Mouse (Mus musculus) T-helper 2 cell (primary cell): Measurements from ENCODE around the gene Rpl41.
"Not testable (repeated sequence)": the region's sequence is repeated elsewhere in the genome, so short reads cannot be mapped to it uniquely, and the experiment has no call there.

Experiments
- in situ Hi-C: fragments of 300-600 bp; cut with MboI, MseI; formaldehyde crosslinking; loops from one replicate; pipeline ENCODE4 v1.15.1; 2025; ENCODE audit warnings: high pct_unique_total_duplicates

Rpl41 gene

DNA sequence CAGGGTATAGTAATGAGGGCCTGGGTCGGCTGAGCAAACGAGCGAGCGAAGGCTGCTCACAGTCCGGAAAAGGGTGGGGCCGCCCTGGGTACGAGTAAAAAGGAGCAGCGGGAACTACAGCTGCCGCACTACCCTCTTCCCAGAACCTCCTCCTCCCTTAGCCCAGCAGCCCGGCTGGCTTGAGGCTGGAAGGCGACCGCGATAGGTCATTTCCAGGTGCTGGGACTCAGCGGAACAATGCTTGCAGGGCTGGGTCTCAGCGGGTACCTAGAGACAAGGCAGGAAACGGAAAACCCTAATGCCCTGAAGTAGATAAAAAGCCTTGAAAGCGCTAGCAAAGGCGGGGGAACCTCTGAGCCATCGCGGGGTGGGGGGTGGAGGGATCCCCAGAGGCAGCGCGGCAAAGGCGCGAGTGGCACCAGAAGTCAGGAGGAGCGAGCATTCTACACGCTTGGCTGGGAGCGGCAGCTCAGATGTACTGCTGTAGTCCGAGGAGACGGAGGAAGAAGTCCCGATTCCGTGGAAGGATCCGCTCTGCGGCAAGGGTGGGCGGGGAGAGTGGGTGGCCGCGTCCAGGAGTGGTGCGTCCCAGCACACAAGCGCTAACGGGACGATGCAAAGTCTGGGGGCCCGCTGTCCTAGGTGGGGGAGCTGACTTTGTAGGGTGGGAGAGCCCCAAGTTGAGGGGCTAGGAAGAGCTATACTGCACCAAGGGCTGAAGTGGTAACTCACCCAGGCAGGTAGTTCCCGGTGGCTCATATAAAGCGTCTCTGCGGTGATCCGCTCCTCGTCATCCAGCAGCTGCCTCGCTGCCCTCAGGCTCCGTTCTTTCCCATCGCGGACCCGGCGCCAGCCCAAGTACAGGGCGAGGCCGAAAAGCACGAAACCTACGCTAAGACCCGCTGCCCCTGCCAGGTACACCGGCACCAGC, 24.1 kb downstream of the Rpl41 start:
- in situ Hi-C loops, result loop anchor here (5.0 kb wide), 1 partner anchor 33 kb away; the partner anchor contains the start of gene Myl6

DNA sequence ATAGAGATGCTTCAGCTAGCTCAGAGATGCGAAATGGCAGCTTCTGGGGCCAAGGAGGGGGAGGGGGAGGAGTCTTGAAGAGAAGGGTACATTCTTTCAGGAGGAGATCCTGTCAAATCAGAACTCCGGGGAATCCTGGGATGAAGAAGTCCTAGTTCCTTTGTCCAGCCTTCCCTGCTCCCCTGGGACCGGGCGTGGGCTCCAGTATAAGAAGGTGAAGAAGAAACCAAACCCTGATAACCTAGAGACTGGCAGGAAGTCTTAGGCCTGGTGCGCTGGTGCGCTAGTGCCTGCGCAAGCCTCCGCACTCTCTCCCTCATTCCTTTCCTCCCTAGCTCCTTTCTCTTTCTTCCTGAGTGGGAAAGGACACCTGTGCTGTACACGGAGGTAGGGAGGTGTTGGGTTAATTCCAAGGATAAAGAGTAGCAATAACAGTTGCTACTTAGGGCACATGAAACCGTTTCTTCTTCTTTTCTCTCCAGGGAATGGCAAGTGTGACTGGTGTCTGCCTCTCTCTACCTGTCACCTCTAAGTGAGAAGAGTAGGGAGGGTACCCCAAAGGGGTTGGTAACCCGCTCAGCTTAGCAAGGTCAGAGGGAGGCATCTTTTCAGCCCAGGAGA, 24.9 kb downstream of the Rpl41 start:
- in situ Hi-C loops, result no loop called here

DNA sequence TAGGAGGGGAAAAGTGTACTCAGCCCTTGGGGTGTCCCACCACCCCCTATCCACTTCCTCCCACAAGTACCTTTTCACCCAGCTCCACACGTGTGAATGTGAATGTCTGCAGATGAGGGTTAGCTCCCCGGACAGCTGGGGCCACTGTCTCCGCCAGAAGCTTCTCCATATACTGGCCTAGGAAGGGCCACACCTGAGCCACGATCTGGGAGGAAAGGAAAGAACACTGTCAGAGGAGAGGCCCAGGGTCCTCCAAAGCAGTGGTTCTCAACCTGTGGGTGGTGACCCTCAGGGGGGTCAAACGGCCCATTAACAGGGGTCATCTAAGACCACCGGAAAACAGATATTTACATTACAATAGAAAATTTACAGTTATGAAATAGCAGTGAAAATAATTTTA, 26.8 kb downstream of the Rpl41 start:
- in situ Hi-C loops, result no loop called here

DNA sequence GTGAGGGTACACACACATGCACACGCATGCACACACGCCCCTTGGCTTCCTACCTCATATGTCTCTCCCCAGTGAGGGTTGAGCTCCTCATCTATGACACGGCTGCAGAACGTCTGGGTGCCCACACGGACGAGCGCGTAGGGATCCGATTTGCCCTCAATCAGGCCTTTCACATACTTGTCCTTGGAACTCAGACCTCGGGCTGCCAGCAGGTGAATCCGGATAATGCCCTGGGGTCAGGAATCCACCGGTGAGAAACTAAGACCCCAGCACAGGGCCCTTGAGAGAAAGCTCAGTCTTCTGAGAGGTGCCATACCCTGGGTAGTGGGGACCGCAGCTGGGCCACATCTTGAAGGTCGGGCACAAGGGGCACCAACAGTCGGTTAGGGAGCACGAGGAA, 28.5 kb downstream of the Rpl41 start:
- in situ Hi-C loops, result no loop called here

DNA sequence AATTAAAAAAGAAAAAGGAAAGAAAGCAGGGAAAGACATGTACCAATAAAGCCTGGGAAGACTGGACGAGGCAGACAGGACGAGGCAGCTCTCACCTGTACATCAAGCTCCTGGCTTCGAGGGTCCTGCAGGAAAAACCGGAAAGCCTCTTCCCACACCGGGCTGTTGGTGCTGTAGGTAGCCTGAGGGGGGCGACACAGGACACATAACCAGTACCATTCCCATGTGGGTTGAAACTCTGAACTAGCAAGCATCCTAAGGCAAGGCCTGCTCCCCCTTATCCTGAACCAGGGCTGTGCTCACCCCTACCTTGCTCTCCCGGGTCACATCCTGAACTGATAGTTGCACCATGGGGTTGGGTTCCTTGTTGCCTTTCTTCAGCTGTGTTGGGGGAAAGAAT, 30.3 kb downstream of the Rpl41 start:
- in situ Hi-C loops, result no loop called here

DNA sequence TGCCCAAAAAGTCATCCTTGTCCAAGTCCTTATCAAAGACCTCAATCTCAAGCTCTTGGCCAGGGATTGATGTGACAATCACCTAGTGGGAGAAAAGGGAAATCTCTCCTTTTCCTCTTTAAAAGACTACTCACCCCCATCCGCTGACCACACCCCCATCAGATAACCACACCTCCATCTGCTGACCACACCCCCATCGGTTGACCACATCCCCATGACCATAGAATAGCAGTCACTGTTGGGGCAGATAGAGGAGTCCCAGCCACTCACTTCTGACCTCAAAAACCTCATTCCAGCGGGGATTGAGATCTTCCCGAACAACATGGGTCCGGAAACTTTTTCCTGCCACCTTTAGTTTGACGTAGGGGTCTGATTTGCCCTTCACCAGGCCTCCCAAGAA, 32.4 kb downstream of the Rpl41 start:
- in situ Hi-C loops, result no loop called here

DNA sequence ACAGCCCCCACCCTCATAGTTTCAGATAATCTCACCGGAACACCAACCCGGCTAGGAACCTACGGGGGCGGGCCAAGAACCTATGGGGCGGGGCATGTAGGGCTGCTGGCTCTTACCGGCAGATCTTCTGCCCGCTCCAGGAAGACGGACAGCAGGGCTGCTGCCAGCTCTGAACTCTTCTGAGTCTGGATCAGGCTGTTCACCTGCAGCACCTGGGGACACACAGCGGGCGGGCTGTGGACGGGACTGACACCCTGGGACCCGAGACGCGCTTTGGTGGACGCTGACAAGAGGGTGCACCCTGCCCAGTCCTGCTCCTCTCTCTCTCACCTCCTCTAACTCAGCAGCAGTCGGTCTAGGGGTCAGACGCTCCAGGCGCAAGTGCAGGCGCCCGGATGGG, 33.1 kb downstream of the Rpl41 start:
- in situ Hi-C loops, result no loop called here

DNA sequence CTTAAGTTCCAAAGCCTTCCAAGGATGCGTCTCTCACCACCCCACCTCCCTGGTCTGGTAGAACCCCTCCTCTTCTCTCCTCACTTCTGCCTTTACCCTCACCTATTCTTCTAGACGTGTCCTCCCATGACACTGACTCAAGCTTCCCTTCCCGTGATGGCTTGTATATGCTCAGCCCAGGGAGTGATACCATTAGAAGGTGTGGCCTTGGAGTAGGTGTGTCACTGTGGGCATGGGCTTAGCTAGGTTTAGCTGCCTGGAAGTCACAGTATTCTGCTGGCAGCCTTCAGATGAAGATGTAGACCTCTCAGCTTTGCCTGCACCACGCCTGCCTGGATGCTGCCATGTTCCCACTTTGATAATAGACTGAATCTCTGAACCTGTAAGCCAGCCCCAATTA, 34.1 kb downstream of the Rpl41 start:
- in situ Hi-C loops, result no loop called here

DNA sequence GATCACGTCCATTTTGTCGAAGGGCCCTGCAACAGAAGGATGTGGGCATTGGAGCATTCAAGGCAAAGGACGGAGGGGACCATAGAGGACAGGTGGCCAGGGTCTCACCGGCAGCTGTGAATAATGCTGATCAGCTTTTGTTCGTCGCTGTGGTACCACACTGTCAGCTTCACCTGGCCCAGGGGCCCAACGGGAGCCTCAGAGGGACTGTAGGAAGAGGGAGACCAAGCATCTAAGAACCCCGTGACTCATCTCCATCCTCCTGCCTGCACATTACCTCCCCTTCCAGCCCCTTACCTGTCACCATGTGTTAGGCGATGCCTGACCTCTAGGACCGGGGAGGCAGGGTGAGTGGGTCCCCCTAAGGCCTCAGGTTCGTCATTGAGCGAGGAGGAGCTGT, 37.3 kb downstream of the Rpl41 start:
- in situ Hi-C loops, result no loop called here

DNA sequence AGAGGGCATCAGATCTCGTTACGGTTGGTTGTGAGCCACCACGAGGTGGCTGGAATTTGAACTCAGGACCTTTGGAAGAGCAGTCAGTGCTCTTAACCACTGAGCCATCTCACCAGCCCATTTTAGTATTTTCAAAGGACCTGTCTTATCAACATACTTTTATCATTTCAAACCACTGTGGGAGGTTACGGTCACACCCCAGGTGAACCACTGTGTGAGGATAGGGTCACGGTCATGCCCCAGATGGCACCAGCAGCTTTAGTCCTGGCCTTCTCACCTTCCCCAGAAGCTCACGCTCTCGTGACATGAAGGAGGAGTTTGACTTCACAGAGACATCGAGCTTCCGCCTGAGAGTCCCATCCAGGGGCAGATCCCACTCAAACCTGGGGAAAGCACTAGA, 37.9 kb downstream of the Rpl41 start:
- in situ Hi-C loops, result no loop called here

DNA sequence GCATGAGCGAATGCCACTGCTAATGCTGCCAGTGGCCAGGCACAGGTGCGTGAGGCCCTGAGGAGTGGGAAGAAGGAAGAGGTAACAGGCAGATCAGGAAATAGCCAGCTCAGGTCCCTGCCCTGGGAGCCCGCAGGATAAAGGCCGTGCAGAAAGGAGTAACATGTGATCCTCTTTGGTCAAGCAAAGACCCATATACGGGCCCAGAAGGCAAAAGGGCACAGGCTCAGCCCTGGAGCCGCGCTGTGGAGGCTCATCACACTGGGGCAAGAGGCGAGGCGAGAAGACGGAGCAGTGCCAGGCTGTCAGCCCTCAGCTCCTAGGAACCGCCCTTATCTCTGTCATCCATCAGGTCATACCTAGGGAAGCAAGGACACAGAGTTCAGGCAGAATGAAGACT, 38.8 kb downstream of the Rpl41 start:
- in situ Hi-C loops, result no loop called here

DNA sequence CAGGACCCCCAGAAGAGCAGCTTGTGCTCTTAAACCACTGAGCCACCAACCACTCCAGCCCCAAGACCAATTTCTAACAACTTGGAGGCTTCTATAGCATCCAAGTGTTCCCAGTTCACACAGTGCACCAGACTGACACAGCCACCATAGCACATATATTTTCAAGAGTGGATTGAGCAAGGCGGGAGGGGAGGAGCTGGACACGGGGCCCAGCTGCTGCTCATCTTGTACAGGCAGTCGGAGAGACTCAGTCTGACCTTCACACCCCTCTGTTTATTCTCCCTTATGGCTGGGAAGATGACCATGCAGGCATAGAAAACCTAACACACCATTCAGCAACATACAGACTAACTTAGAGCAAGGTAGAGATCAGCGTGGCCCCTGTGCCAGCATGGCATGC, 39.3 kb downstream of the Rpl41 start:
- in situ Hi-C loops, result no loop called here

DNA sequence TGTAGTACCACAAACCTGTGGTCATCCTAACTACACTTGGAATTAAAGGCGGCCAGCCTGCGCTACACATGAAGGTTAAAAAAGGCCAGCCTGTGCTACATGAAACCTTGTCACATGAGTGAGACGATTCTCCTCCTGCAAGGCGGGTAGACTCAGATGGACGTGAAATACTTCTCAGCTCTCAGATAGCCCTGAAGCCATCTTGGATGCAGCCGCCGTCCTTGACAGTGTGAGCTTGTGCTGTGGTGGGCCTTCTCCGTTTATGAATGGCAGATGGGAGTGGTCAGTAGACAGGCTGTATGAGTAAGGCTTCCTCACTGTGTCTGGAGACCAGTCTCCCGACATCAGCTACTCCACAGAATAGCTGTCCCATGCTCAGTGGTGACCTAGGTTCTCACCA, 39.9 kb downstream of the Rpl41 start:
- in situ Hi-C loops, result no loop called here

DNA sequence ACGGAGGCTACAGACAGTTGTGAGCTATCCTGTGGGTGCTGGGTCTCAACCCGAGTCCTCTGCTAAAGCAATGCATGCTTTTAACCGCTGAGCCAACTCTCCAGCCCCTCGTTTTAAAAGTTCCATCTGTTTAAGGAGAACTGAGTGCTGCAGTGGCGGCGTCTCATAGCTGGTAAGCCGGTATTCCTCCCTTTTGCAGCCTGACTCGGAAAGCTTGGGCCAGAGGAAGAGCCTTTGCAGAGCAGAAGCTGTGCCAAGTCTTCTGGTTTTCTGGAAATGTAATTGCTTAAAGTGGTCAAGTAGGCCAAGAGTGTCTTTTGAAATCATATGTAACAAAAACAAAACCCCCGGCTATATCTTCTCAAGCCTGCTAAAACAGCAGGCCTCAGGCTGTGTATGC, 40.8 kb downstream of the Rpl41 start:
- in situ Hi-C loops, result no loop called here

DNA sequence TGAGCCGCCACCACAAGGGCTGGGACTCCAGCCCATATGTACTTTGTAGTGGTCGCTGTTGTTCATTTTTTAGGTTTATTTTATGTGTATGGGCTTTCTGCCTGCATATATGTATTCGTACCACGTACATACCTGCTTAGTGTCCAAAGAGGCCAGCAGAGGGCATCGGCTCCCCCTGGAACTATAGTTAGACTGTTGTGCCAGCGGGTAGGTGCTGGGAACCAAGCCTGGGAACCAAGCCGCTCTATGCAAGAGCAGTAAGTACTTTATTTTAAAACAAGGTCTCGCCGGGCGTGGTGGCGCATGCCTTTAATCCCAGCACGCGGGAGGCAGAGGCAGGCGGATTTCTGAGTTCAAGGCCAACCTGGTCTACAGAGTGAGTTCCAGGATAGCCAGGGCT, 43.1 kb downstream of the Rpl41 start:
- in situ Hi-C loops, result no loop called here

DNA sequence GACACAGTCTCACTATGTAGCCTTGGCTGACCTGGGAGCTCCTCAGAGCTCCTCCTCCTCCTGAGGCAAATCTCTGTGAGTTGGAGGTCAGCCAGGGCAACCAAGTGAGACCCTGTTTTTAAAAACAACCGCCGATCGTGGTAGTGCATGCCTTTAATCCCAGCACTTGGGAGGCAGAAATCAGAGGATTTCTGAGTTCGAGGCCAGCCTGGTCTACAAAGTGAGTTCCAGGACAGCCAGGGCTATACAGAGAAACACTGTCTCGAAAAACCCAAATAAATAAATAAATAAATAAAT, 43.8 kb downstream of the Rpl41 start:
- in situ Hi-C loops, result not testable (repeated sequence)

DNA sequence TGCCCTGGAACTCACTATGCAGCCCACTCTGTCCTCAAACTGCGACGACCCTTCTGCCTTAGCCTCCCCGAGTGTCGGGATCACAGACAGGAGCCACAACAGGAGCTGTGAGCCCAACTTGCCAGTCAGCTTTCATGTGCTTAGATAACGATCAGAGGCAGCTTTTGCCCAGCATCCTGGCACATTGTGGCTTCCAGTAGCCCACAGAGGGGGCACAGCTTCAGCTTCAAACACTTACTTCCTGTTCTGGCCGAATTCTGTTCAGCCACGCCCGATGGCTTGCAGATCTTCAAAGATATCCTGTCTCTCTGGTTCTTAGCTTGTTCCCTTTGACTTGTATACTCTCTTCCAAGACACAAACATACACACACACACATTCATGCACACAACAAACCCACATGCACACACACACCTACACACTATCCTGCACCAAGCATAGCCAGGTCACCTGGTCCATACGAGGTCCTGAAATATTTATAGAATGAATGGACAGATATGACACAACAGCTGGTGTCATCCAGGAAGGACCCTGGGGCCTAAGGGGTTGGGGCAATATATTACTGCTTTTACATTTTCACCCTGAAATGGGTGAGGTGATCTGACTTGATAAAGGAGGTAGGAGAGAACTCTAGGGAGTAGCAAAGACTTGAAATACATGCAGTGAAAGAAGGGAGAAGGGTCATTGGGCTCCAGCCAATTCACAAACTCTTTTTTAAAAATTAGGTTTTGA, 44.3 kb downstream of the Rpl41 start:
- in situ Hi-C loops, result no loop called here

DNA sequence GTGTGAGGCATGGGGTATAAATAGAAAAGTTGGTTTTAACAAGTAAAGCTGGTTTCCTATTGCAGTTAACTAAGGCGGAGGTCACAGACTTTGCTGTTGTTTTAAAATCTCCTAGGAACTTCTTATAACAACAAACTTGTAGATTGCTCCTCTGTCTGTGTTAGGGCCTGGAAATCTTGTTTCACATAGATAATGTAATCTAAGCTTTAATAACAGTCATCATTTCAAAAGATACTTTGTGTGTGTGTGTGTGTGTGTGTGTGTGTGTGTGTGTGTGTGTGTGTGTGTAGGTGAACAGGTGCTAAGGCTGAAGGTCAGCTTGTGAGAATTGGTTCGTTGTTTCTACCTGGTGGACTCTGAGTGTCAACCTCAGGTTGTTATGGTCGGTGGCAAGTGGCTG, 45.1 kb downstream of the Rpl41 start:
- in situ Hi-C loops, result no loop called here

DNA sequence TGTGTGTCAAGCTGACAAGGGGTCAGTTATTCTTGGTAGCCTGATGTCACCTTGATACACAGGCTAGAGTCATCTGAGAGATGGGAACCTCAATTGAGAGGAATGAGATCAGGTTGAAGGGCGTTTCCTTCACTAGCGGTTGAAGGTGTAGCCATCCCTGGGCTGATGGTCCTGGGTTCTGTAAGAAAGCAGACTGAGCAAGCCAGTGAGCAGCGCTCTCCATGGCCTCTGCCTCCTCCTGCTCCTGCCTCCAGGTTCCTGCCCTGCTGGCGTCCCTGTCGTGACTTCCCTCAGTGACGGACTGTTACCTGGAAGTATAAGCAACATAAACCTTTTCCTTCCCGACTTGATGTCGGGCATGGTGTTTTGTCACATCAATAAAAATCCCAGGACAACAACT, 45.6 kb downstream of the Rpl41 start:
- in situ Hi-C loops, result no loop called here

DNA sequence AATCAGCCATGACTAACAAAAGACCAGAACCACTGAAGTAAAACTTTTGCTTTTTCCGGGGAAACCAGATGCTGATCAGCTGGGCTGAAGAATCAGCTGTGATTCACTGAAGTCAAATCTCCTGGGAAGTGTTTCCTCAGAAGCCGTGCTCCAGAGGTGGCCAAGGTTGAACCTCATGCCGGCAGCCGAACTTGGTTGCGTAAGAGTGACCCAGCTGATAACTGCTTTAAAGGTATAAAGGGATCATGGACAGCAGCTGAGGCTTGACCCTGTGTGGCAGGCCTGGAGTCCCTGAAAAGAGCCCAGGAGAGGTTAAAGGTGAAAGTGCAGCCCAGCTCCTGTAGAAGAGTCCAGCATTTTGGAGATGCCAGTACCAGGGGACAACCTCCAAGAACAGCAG, 46.8 kb downstream of the Rpl41 start:
- in situ Hi-C loops, result no loop called here

DNA sequence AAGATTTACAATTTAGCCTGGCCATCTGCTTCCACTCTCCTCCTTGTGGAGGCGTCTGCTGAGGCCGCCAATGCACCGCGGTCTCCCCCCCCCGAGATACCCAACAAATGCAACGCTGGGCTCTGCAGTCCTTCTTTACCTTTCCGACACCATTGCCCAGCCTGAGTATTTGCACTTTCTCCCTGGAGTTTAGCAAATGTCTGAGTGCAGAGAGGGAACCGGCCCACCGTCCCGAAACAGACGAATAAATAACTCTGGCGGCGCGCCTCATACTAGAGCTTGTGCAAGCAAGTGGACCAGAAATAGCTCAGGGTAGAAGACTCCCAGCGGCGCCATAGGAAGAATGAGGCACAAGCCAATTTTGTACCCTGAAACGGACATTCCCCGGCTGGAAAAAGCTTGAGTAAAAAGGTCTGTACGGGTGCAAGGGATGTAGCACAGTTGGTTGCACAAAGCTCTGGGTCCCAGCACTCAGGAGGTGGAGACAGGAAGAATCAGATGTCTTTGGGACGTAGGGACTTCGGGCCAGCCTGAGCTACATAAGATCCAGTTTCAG, 49.9 kb downstream of the Rpl41 start:
- in situ Hi-C loops, result no loop called here

DNA sequence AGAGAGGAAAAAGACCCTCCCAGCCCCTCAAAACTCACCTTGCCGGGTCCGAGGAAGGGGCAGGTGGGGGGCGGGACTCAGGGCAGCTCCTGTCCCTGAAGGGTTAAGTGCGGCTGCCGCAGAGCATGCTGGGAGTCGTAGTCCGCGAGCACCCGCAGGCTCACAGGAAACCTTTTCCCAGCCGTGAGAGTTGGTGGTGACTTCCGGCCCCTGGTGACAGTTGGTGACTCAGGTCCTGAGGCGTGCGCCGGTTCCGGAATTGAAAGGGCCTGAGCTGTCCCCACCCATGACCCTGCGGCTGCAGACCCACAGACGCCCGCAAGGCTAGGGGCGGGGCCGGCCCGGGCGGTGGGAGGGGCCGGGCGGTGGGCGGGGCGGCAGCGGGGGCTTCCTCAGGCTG, 50.5 kb downstream of the Rpl41 start, which contains the start of gene Myl6b:
Gene Myl6b (minus strand): TSS at position 96 of the 400 bp plus-strand sequence.
- in situ Hi-C loops, result no loop called here
